Mouse (Mus musculus) stomach, embryonic 15.5 days (tissue): ENCODE data around the gene Sh3rf1. TPM values are rescaled to one million over a fixed set of nuclear protein-coding genes. Genes with fewer than 3 reads are reported as not detected.

Experiments
- ATAC-seq: fragments of 200-750 bp; cut with Nextera tagmentation; 2 replicates; pipeline ENCODE4 v1.8.0; 2017; ENCODE audit warnings: low read depth, moderate number of reproducible peaks, moderate TSS enrichment; ENCODE audit not compliant: insufficient read depth, low FRiP score
- H3K27ac ChIP-seq: fragments of 300-500 bp; sonication (generic); 2 replicates; pipeline ENCODE4 v1.5.1; 2015; ENCODE audit warnings: mild to moderate bottlenecking, inconsistent platforms
- H3K27me3 ChIP-seq: fragments of 300-500 bp; sonication (generic); replicated peaks from 2 replicates; pipeline ENCODE4 v1.6.1; 2015; ENCODE audit warnings: inconsistent platforms
- H3K36me3 ChIP-seq: fragments of 300-500 bp; sonication (generic); 2 replicates; pipeline ENCODE4 v1.6.1; 2015; ENCODE audit warnings: inconsistent platforms
- H3K4me1 ChIP-seq: fragments of 300-500 bp; sonication (generic); 2 replicates; pipeline ENCODE4 v1.6.1; 2015; ENCODE audit warnings: inconsistent platforms
- H3K4me2 ChIP-seq: fragments of 300-500 bp; sonication (generic); 2 replicates; pipeline ENCODE4 v1.6.1; 2015; ENCODE audit warnings: mild to moderate bottlenecking, inconsistent platforms
- H3K4me3 ChIP-seq: fragments of 300-500 bp; sonication (generic); replicated peaks from 2 replicates; pipeline ENCODE4 v1.5.1; 2015; ENCODE audit warnings: inconsistent platforms
- H3K9ac ChIP-seq: fragments of 300-500 bp; sonication (generic); 2 replicates; pipeline ENCODE4 v1.6.1; 2015; ENCODE audit warnings: inconsistent platforms
- H3K9me3 ChIP-seq: fragments of 300-500 bp; sonication (generic); 2 replicates; pipeline ENCODE4 v1.6.1; 2016; ENCODE audit warnings: inconsistent platforms
- WGBS: fragments of 180-500 bp; shearing (Covaris S2); methylation state at CpG from one replicate; pipeline ENCODE4 v1.1.7; 2015; 5-methylcytosine and 5-hydroxymethylcytosine counted together
- polyA plus RNA-seq: library from polyadenylated mRNA; unstranded; fragments of >200 nt; fragmentation: Nextera tagmentation; extraction: Ambion mirVana; gene quantifications from 2 replicates; pipeline ENCODE4 v1.2.1, GENCODE M21; 2015

The Sh3rf1 gene
- polyA plus RNA-seq, 1 experiment from 2014 or later: 11.0 TPM

DNA sequence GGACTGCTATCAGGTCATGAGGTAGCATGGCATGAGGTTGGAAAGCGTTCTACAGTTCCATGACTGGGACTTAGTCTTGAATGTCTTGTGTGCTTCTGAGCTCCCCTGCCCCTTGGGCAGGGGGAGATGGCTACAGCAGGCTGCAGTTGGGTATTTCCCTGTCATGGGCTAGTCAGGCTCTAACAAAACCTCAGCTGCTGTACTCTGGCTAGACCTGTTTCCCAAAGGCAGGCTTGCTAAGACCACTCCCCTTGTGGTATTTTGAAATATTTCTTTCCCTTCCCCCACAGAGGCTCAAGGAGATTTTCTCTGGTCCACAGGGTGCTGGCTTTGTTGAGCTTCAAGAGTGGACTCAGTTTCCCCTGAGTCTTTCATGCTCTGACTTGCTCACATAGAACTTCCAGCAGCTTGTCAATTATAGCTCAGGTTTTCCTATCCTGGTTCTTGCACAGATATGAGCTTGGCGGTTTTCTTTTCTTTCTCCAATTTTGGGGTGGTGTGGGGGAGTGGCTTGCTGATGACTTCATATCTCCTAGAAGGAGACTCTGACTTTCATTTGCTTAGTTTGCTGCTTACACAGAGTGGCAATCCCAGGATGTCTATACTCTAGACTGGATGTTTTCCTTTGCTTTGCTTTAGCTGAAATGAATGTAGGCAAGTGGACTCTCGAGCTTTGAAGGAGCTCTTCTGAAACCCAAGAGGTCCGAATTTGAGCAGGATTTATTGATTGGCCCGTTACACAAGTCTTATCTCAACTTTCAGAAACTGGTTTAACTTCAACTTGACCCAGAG lies 20.4 kb upstream of the Sh3rf1 start:
- Histone ChIP-seq H3K4me2 (no peak overlapping the region), H3K4me1 (no peaks in the 10 kb centered on the region), H3K36me3 (no peaks in the 10 kb centered on the region), H3K4me3 (no peak overlapping the region), H3K9ac (no peak overlapping the region), H3K27me3 (no peaks in the 10 kb centered on the region), H3K9me3 (no peaks in the 10 kb centered on the region), H3K27ac (no peak overlapping the region)
- WGBS: 67% methylated on average over 5 of the region's 5 CpGs
- no peak for ATAC-seq

DNA sequence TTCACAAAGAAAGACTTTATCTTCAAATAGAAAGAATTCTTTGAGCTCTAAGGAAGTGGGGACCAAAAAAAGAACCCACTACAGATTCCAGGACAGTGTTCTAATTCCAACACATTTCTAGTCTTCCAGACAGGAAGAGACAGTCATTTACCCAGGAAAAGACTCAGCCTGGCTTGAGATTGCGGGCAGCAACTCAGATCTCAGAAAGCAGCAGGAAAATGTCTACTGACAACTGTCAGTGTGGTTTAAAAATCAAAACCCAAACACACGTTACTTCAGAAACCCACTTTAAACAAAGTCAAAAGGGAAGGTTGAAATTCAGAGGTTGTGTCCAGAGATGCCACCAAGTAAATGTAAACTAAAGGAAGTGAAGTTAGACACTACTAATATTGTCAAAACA lies 16.8 kb upstream of the Sh3rf1 start:
- no peak overlapping the region for H3K4me2 ChIP-seq
- no peak overlapping the region for H3K9ac ChIP-seq
- no peak overlapping the region for H3K4me3 ChIP-seq
- H3K27ac ChIP-seq: no peak overlapping the region
- H3K36me3 ChIP-seq: no peaks in the 10 kb centered on the region
- no peaks in the 10 kb centered on the region for H3K4me1 ChIP-seq
- 33% methylated on average over 2 of the region's 2 CpGs for WGBS
- no peak for ATAC-seq
- H3K9me3 ChIP-seq: no peaks in the 10 kb centered on the region
- H3K27me3 ChIP-seq: no peaks in the 10 kb centered on the region

- Histone ChIP-seq H3K9me3 (no peaks in the 10 kb centered on the region), H3K4me1 (no peaks in the 10 kb centered on the region), H3K4me2 (no peak overlapping the region), H3K27ac (no peak overlapping the region), H3K36me3 (no peaks in the 10 kb centered on the region), H3K27me3 (no peaks in the 10 kb centered on the region), H3K4me3 (no peak overlapping the region), H3K9ac (no peak overlapping the region)
- no peak for ATAC-seq
- 80% methylated on average over 4 of the region's 4 CpGs for WGBS
Measured at GRCm38 (mm10) chr8:61207636-61208035, 16.0 kb upstream of the Sh3rf1 start.

DNA sequence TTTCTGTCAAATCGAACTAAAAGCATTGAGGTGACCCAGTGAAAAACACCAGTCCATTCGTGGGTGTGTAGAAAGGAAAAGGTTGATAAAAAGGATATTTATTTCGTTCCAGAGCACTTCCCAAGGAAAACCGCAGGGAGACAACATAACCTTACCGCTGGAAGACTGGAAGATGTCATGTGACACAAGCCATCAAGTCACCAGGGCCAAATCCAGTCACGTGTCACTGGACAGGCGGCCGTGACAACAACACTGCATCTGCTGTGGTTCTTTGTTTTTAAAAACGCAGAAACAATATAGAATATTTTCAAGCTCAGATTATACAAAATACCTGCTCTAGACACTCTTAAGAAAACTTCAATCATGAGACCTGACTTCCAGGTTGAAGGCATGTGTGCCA lies 15.0 kb upstream of the Sh3rf1 start:
- no peak overlapping the region for H3K4me2 ChIP-seq
- ATAC-seq: no peak
- no peak overlapping the region for H3K4me3 ChIP-seq
- no peaks in the 10 kb centered on the region for H3K27me3 ChIP-seq
- whole genome bisulfite sequencing: 81% methylated on average over 9 of the region's 9 CpGs
- no peaks in the 10 kb centered on the region for H3K4me1 ChIP-seq
- no peaks in the 10 kb centered on the region for H3K36me3 ChIP-seq
- H3K27ac ChIP-seq: no peak overlapping the region
- no peaks in the 10 kb centered on the region for H3K9me3 ChIP-seq
- no peak overlapping the region for H3K9ac ChIP-seq

- Histone ChIP-seq H3K4me1 (no peaks in the 10 kb centered on the region), H3K36me3 (no peaks in the 10 kb centered on the region), H3K4me3 (no peak overlapping the region), H3K9me3 (no peaks in the 10 kb centered on the region), H3K27me3 (no peaks in the 10 kb centered on the region), H3K27ac (no peak overlapping the region), H3K4me2 (no peak overlapping the region), H3K9ac (no peak overlapping the region)
- 85% methylated on average over 8 of the region's 8 CpGs for WGBS
- ATAC-seq: no peak
Measured at GRCm38 (mm10) chr8:61210836-61211235, 12.8 kb upstream of the Sh3rf1 start.

- Histone ChIP-seq H3K36me3 (no peaks in the 10 kb centered on the region), H3K4me2 (no peak overlapping the region), H3K27me3 (no peaks in the 10 kb centered on the region), H3K4me1 (0 out of 2 replicates have a peak, but pooled peaks cover 6% of the 10 kb centered on the region), H3K9me3 (no peaks in the 10 kb centered on the region), H3K4me3 (no peak overlapping the region), H3K27ac (no peak overlapping the region), H3K9ac (no peak overlapping the region)
- ATAC-seq: no peak
- 54% methylated on average over 5 of the region's 5 CpGs for WGBS
Measured at GRCm38 (mm10) chr8:61215081-61215819, 8.4 kb upstream of the Sh3rf1 start.

DNA sequence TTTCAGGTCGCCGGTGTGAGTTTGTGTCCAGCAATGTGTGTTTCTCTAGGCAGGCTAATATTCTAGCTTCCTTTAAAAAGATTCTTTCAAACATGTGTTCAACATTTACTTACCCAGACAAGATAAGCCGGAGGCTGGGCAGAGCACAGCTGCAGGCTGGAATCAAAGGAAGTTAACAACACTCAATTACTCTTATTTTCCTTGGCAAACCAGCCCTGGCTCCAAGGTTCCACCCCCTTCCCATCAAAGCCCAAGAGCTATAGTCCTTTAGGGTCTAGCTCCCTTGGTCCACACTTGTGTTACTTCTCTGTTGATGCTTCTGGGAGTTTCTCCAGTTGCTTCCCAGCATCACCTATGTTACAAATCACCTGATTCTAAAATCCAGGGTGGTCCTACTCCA lies 6.7 kb upstream of the Sh3rf1 start:
- no peak overlapping the region for H3K9ac ChIP-seq
- no peak for ATAC-seq
- H3K27ac ChIP-seq: no peak overlapping the region
- H3K27me3 ChIP-seq: no peaks in the 10 kb centered on the region
- no peak overlapping the region for H3K4me3 ChIP-seq
- WGBS: 44% methylated on average over 3 of the region's 3 CpGs
- H3K4me1 ChIP-seq: 0 out of 2 replicates have a peak, but pooled peaks cover 6% of the 10 kb centered on the region
- no peaks in the 10 kb centered on the region for H3K9me3 ChIP-seq
- H3K4me2 ChIP-seq: no peak overlapping the region
- H3K36me3 ChIP-seq: no peaks in the 10 kb centered on the region

DNA sequence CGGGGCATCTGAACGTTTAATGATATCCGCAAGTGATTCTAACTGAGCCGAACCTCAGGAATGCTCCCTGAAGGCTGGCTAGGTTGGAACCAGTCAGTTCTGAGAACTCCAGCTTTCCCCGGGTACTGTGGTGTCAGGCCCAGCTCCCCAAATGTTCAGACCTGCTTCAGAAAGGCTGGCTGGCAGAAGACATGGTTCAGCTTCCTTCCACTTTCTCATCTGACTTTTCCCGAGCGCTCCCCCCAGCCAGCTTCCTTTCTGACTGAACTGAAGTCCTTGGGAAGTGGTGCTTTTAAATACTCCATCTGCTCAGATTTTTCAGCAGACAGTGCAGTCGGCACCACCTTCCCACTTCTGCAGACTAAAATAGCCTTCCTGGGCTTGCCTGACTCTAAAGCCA lies 6.2 kb upstream of the Sh3rf1 start:
- Histone ChIP-seq H3K27me3 (no peaks in the 10 kb centered on the region), H3K27ac (no peak overlapping the region), H3K4me2 (no peak overlapping the region), H3K36me3 (no peaks in the 10 kb centered on the region), H3K4me3 (no peak overlapping the region), H3K9me3 (no peaks in the 10 kb centered on the region), H3K9ac (no peak overlapping the region), H3K4me1 (0 out of 2 replicates have a peak, but pooled peaks cover 6% of the 10 kb centered on the region)
- 64% methylated on average over 8 of the region's 8 CpGs for WGBS
- ATAC-seq: no peak

GRCm38 (mm10) chr8:61218439-61218838 lies 5.2 kb upstream of the Sh3rf1 start:
- no peaks in the 10 kb centered on the region for H3K9me3 ChIP-seq
- no peak overlapping the region for H3K4me2 ChIP-seq
- H3K4me3 ChIP-seq: no peak overlapping the region
- WGBS: 92% methylated on average over 2 of the region's 2 CpGs
- H3K9ac ChIP-seq: no peak overlapping the region
- H3K27ac ChIP-seq: no peak overlapping the region
- ATAC-seq: no peak
- H3K36me3 ChIP-seq: no peaks in the 10 kb centered on the region
- H3K4me1 ChIP-seq: 0 out of 2 replicates have a peak, but pooled peaks cover 9% of the 10 kb centered on the region
- no peaks in the 10 kb centered on the region for H3K27me3 ChIP-seq

- Histone ChIP-seq H3K36me3 (no peaks in the 10 kb centered on the region), H3K27ac (peak overlapping the region; percentile 86), H3K27me3 (no peaks in the 10 kb centered on the region), H3K4me1 (peaks cover 14% of the 10 kb centered on the region), H3K4me3 (peak overlapping the region; percentile 80), H3K9ac (peak overlapping the region; percentile 70), H3K4me2 (peak overlapping the region; percentile 94), H3K9me3 (no peaks in the 10 kb centered on the region)
- WGBS: 18% methylated on average over 5 of the region's 5 CpGs
- no peak for ATAC-seq
Measured at GRCm38 (mm10) chr8:61223283-61223682, 389 bp upstream of the Sh3rf1 start.

GRCm38 (mm10) chr8:61224380-61225092 lies 864 bp downstream of the Sh3rf1 start:
- Histone ChIP-seq H3K9me3 (no peaks in the 10 kb centered on the region), H3K4me2 (peak overlapping the region; percentile 94), H3K27me3 (no peaks in the 10 kb centered on the region), H3K36me3 (no peaks in the 10 kb centered on the region), H3K27ac (peak overlapping the region; percentile 86), H3K4me1 (peaks cover 21% of the 10 kb centered on the region), H3K4me3 (peak overlapping the region; percentile 80), H3K9ac (peak overlapping the region; percentile 70)
- ATAC-seq: peak; percentile 61
- under 1% methylated on average over 34 of the region's 41 CpGs for WGBS
